Mouse (Mus musculus) liver, embryonic 14.5 days (tissue): Measurements from ENCODE around the gene Lhx4. TPM values are rescaled to one million over a fixed set of nuclear protein-coding genes. Genes with fewer than 3 reads are reported as not detected.

Experiments
- ATAC-seq: fragments of 200-750 bp; cut with Nextera tagmentation; 2 replicates; pipeline ENCODE4 v1.8.0; 2017; ENCODE audit warnings: moderate number of reproducible peaks, mild to moderate bottlenecking, moderate library complexity; ENCODE audit not compliant: insufficient read depth
- DNase-seq, 3 experiments: peaks; one replicate each; pipeline ENCODE4 v3.0.0-alpha.2; 2012 to 2013; ENCODE audit warnings: low read depth in 3 of 3, low spot score in 3 of 3
- H3K27ac ChIP-seq: fragments of 300-500 bp; sonication (generic); 2 replicates; pipeline ENCODE4 v1.5.1; 2014; ENCODE audit warnings: moderate library complexity, mild to moderate bottlenecking, control low read depth, inconsistent platforms
- H3K27me3 ChIP-seq: fragments of 300-500 bp; sonication (generic); 2 replicates; pipeline ENCODE4 v1.6.1; 2014; ENCODE audit warnings: mild to moderate bottlenecking, low read length, moderate library complexity; ENCODE audit not compliant: control insufficient read depth, insufficient read depth
- H3K36me3 ChIP-seq: fragments of 300-500 bp; sonication (generic); replicated peaks from 2 replicates; pipeline ENCODE4 v1.6.1; 2014; ENCODE audit warnings: low read depth; ENCODE audit not compliant: control insufficient read depth, insufficient read depth
- H3K4me1 ChIP-seq, 2 experiments: fragments of 200-500 bp in 1 of 2; fragments of 300-500 bp in 1 of 2; sonication (generic) in 1 of 2; replicated peaks; 2 replicates each; pipeline ENCODE4 v1.6.1; 2012 to 2014; ENCODE audit warnings: antibody characterized with exemption in 1 of 2, inconsistent platforms in 1 of 2, low read length in 1 of 2; ENCODE audit not compliant: control insufficient read depth in 2 of 2, insufficient read depth in 2 of 2
- H3K4me2 ChIP-seq: fragments of 300-500 bp; sonication (generic); 2 replicates; pipeline ENCODE4 v1.6.1; 2014; ENCODE audit warnings: low read depth, mild to moderate bottlenecking, control low read depth, moderate library complexity
- H3K4me3 ChIP-seq, 2 experiments: fragments of 200-500 bp in 1 of 2; fragments of 300-500 bp in 1 of 2; sonication (generic) in 1 of 2; 2 replicates each; pipeline ENCODE4 v1.5.1; 2012 to 2014; ENCODE audit warnings: low read depth in 2 of 2, low read length in 2 of 2, mild to moderate bottlenecking in 2 of 2, control low read depth in 1 of 2, inconsistent platforms in 1 of 2, moderate library complexity in 1 of 2; ENCODE audit not compliant: insufficient read depth in 1 of 2
- H3K9ac ChIP-seq: fragments of 300-500 bp; sonication (generic); replicated peaks from 2 replicates; pipeline ENCODE4 v1.6.1; 2014; ENCODE audit warnings: mild to moderate bottlenecking, control low read depth, moderate library complexity
- H3K9me3 ChIP-seq: fragments of 300-500 bp; sonication (generic); 2 replicates; pipeline ENCODE4 v1.6.1; 2016; ENCODE audit warnings: low read length, mixed read lengths; ENCODE audit not compliant: control insufficient read depth
- CTCF ChIP-seq: IDR thresholded peaks from 2 replicates; pipeline ENCODE4 v1.5.1; 2016; ENCODE audit warnings: antibody characterized with exemption, low read depth, control low read depth
- EP300 ChIP-seq: IDR thresholded peaks from 2 replicates; pipeline ENCODE4 v1.6.1; 2016; ENCODE audit warnings: antibody characterized with exemption, low read depth
- WGBS: fragments of 180-500 bp; shearing (Covaris S2); extraction: QIAGEN DNeasy Blood & Tissue Kit; methylation state at CpG from one replicate; pipeline ENCODE4 v1.1.7; 2014; ENCODE audit not compliant: insufficient replicate concordance; 5-methylcytosine and 5-hydroxymethylcytosine counted together
- polyA plus RNA-seq, 2 experiments: library from polyadenylated mRNA; depleted of rRNA in 1 of 2; stranded (reverse) in 1 of 2; unstranded in 1 of 2; fragments of >200 nt; fragmentation: Nextera tagmentation in 1 of 2; extraction: Ambion mirVana in 1 of 2; gene quantifications; 2 replicates each; pipeline versions ENCODE4 v1.2.1 to v1.2.3; 2012 to 2014

Lhx4 gene
- polyA plus RNA-seq, 2 experiments, result not detected

DNA sequence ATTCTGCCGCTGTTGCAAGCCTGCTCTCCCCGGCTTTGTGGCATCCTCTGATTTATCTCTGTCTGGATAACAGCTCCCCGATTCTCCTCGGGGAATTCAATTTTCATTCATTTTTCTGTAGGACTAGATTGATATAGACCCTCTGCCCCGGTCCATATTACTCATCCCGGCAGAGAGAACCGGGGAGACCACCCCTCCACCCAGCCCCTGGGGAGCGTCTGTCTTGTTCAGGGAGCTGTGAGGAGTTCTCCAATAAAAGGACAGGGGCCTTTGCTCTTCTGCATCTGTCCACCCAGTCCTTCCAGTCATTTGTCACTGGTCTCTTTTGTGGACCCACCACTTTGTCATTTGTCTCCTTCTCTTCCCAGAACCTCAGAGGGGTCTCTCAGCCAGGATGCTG, 4.5 kb downstream of the Lhx4 start:
- Histone ChIP-seq H3K27me3 (peaks cover 56% of the 10 kb centered on the region), H3K4me3 (no peak overlapping the region), H3K4me2 (no peak overlapping the region), H3K9ac (no peak overlapping the region), H3K36me3 (no peaks in the 10 kb centered on the region), H3K4me1 (no peaks in the 10 kb centered on the region), H3K9me3 (no peaks in the 10 kb centered on the region), H3K27ac (no peak overlapping the region)
- 15% methylated on average over 8 of the region's 8 CpGs for WGBS
- no peak for TF ChIP-seq EP300
- TF ChIP-seq CTCF, result no peak
- no peak for DNase-seq
- ATAC-seq, result no peak

DNA sequence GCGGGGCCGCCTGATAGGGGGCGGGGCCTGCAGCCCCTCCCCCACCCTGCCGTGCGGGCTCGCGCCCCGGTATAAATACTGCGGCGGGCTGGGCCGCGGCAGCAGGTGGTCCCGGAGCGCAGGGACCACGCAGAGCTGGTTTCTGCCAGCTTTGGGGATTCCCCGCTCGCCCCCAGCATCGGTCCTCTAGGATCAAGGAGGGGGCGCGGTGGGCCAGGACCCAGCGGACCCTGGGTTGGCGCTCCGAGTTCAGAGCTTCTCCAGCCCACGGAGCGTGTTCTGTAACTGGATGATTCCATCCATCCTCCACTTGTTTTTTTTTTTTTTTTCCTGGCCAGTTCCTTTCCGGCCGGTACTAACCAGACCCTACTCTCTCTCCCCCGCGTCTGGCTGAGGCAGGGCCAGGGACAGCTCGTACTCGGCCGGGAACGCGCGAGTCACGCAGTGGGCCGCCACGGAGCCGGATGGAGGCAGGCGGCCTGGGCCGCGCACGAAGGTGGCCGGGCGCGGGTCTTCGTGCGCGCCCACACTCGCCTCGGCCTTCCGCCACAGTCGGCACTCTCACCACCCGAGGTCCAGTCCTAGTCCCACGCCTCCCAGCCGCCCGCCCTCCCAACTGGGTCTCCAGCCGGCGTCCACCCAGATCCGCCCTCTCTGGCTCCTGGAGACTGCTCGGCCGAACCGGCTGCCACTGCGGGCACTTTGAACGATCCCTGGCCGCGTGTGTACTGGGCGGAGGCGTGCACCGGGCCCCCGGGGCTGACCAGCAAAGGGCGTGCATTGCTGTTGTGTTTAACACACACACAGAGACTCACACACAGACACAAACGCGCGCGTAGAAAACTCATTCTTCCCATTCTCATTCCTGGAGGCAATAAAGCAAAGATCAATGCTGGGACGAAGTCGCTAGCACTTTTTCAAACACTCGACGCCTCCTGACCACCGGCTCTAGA, 8.8 kb downstream of the Lhx4 start:
- Histone ChIP-seq H3K9ac (no peak overlapping the region), H3K4me3 (peak overlapping the region in 1 of 2 experiments; percentile 45; a peak in 3 of 4 replicates), H3K4me1 (no peaks in the 10 kb centered on the region), H3K4me2 (peak overlapping the region; percentile 64), H3K36me3 (no peaks in the 10 kb centered on the region), H3K9me3 (no peaks in the 10 kb centered on the region), H3K27me3 (peaks cover 92% of the 10 kb centered on the region), H3K27ac (no peak overlapping the region)
- TF ChIP-seq CTCF, result no peak
- no peak for TF ChIP-seq EP300
- WGBS, result under 1% methylated on average over 78 of the region's 81 CpGs
- DNase-seq, result no peak
- no peak for ATAC-seq

DNA sequence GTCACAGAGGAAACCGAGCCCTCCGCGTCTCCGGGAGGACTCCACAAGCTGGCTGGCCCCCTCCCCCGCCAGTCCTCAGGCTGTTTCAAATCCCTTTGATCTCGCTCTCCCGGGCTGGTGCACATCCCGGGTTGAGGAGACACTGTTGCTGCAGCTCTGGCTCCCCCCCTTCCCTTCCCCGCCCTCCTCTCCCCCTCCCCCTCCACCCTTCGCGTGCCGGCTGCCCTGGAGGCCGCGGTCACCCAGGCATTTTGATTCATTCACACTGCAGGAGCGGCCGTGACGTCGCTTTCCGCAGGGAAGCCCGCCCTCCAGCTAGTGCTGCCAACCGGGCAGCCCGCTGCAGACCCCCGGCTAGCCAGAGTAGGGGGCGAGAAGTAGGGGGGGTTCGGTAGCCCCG, 9.5 kb downstream of the Lhx4 start:
- DNase-seq, result no peak
- Histone ChIP-seq H3K4me1 (no peaks in the 10 kb centered on the region), H3K27me3 (peaks cover 92% of the 10 kb centered on the region), H3K27ac (no peak overlapping the region), H3K4me2 (peak overlapping the region; percentile 64), H3K9ac (no peak overlapping the region), H3K36me3 (no peaks in the 10 kb centered on the region), H3K4me3 (peak overlapping the region in 1 of 2 experiments; percentile 45; a peak in 2 of 4 replicates), H3K9me3 (no peaks in the 10 kb centered on the region)
- no peak for TF ChIP-seq CTCF
- no peak for TF ChIP-seq EP300
- under 1% methylated on average over 26 of the region's 26 CpGs for WGBS
- ATAC-seq, result no peak

DNA sequence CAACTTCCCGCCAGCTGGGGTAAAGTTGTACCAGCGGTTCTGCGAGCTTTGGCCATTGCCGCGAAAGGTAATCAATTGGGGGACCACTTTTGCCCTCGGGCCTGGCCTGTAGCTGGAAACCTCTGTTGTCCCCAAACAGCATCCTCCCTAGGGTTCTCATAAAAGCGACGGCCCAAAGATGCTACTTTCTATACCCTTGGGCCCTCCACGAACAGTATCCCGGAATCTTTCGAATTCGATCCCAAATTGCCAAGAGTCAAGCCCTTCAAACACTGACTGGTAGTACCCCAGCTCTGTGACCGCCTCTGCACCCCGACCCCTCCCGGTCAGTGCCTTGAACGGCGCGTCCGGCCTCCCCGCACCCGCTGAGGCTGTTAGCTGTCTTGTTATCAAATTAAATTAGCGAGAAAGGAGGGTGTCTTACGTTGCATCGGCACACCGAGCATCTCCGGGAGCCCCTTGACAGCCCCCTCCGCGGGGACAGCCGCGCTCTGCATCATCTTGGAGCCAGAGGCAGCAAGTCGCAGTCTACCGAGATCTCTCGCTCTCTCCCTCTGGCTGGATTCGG, 10.0 kb downstream of the Lhx4 start:
- H3K9me3 ChIP-seq, result no peaks in the 10 kb centered on the region
- no peak overlapping the region for H3K27ac ChIP-seq
- peak overlapping the region in 1 of 2 experiments; percentile 45; a peak in 1 of 4 replicates for H3K4me3 ChIP-seq
- no peaks in the 10 kb centered on the region for H3K4me1 ChIP-seq
- peak overlapping the region; percentile 64 for H3K4me2 ChIP-seq
- TF ChIP-seq CTCF (no peak), EP300 (no peak)
- ATAC-seq (no peak), DNase-seq (no peak)
- peaks cover 92% of the 10 kb centered on the region for H3K27me3 ChIP-seq
- no peaks in the 10 kb centered on the region for H3K36me3 ChIP-seq
- WGBS, result 1% methylated on average over 34 of the region's 34 CpGs
- H3K9ac ChIP-seq, result no peak overlapping the region

GRCm38 (mm10) chr1:155740622-155741377, 10.7 kb downstream of the Lhx4 start:
- 2% methylated on average over 44 of the region's 44 CpGs for WGBS
- DNase-seq (no peak), ATAC-seq (no peak)
- TF ChIP-seq CTCF, result no peak
- no peak for TF ChIP-seq EP300
- Histone ChIP-seq H3K36me3 (no peaks in the 10 kb centered on the region), H3K9ac (no peak overlapping the region), H3K27ac (no peak overlapping the region), H3K9me3 (no peaks in the 10 kb centered on the region), H3K4me1 (no peaks in the 10 kb centered on the region), H3K27me3 (peaks cover 92% of the 10 kb centered on the region), H3K4me2 (no peak overlapping the region), H3K4me3 (no peak overlapping the region)
